Comparison of ENCODE assay signal across 9 mouse cellular contexts in genomic region chr2:33345475-33345874, GRCm38 (mm10). TPM values are rescaled to one million over a fixed set of nuclear protein-coding genes. Genes with fewer than 3 reads are reported as not detected.
DNase-seq lines count a peak whose midpoint lies in the region; ATAC-seq lines count a peak whose summit lies in the region.
"Had no signal": no experiment of that assay in that cellular context is flagged by ENCODE, and none has a peak within 500 bp of the region (broad histone marks: within the 10 kb centered on the region; RNA-seq: fewer than 3 reads in every experiment).

No protein-coding gene starts in this region.

- H3K9ac ChIP-seq in hindbrain, embryonic 12.5 days, result no peak overlapping the region
- H3K9ac ChIP-seq in hindbrain, embryonic 11.5 days (ENCODE audit: low read depth, low read length), result no peak overlapping the region
- H3K9ac ChIP-seq in limb, embryonic 13.5 days, result 0 out of 2 replicates have a peak overlapping the region, but pooled peaks have one; percentile 13
- H3K9ac ChIP-seq in liver, embryonic 12.5 days, result no peak overlapping the region

- H3K36me3 ChIP-seq in hindbrain, embryonic 12.5 days, result no peaks in the 10 kb centered on the region
- H3K36me3 ChIP-seq in hindbrain, embryonic 11.5 days (ENCODE audit: control insufficient read depth, insufficient read depth, low read length), result no peaks in the 10 kb centered on the region
- H3K36me3 ChIP-seq in limb, embryonic 13.5 days, result no peaks in the 10 kb centered on the region
- no peaks in the 10 kb centered on the region for H3K36me3 ChIP-seq in liver, embryonic 12.5 days

- no peak overlapping the region for H3K4me2 ChIP-seq in hindbrain, embryonic 12.5 days (replicated peaks)
- no peak overlapping the region for H3K4me2 ChIP-seq in hindbrain, embryonic 11.5 days (replicated peaks; ENCODE audit: low read depth, low read length)
- H3K4me2 ChIP-seq in limb, embryonic 13.5 days (replicated peaks), result no peak overlapping the region
- H3K4me2 ChIP-seq in liver, embryonic 12.5 days, result no peak overlapping the region

- no peak for DNase-seq in hindbrain, embryonic 11.5 days (ENCODE audit: low spot score)
- DNase-seq in retina, postnatal 1 day, result peak; percentile 21
- DNase-seq in retina, embryonic 14.5 days (ENCODE audit: low spot score), result no peak
- no peak for DNase-seq in urinary bladder, postnatal 36 days (ENCODE audit: low spot score in 2 of 2)
- DNase-seq: thymus, postnatal 25 days had no signal

- H3K9me3 ChIP-seq in hindbrain, embryonic 12.5 days (replicated peaks), result no peaks in the 10 kb centered on the region
- H3K9me3 ChIP-seq in hindbrain, embryonic 11.5 days (ENCODE audit: control insufficient read depth, low read length), result no peaks in the 10 kb centered on the region
- no peaks in the 10 kb centered on the region for H3K9me3 ChIP-seq in limb, embryonic 13.5 days
- no peaks in the 10 kb centered on the region for H3K9me3 ChIP-seq in liver, embryonic 12.5 days (replicated peaks)

- H3K27me3 ChIP-seq in hindbrain, embryonic 12.5 days, result no peaks in the 10 kb centered on the region
- no peaks in the 10 kb centered on the region for H3K27me3 ChIP-seq in hindbrain, embryonic 11.5 days (ENCODE audit: control insufficient read depth, insufficient read depth, low read length)
- H3K27me3 ChIP-seq in limb, embryonic 13.5 days, result no peaks in the 10 kb centered on the region
- no peaks in the 10 kb centered on the region for H3K27me3 ChIP-seq in liver, embryonic 12.5 days (replicated peaks)

- 57% methylated on average over 6 of the region's 6 CpGs for WGBS in hindbrain, embryonic 12.5 days
- 69% methylated on average over 6 of the region's 6 CpGs for WGBS in hindbrain, embryonic 11.5 days
- 55% methylated on average over 6 of the region's 6 CpGs for WGBS in limb, embryonic 13.5 days
- WGBS in liver, embryonic 12.5 days (ENCODE audit: insufficient replicate concordance), result 40% methylated on average over 6 of the region's 6 CpGs

- ATAC-seq in hindbrain, embryonic 12.5 days (ENCODE audit: low FRiP score), result no peak
- ATAC-seq in hindbrain, embryonic 11.5 days (ENCODE audit: low FRiP score), result no peak
- ATAC-seq in limb, embryonic 13.5 days (ENCODE audit: low FRiP score, low read depth), result no peak
- no peak for ATAC-seq in liver, embryonic 12.5 days
- ATAC-seq in erythroid progenitor cell, adult 5-6 weeks (replicated peaks; ENCODE audit: low FRiP score, poor library complexity, severe bottlenecking), result no peak

- no peak overlapping the region for H3K4me3 ChIP-seq in hindbrain, embryonic 12.5 days
- no peak overlapping the region for H3K4me3 ChIP-seq in hindbrain, embryonic 11.5 days (ENCODE audit: low read depth, low read length)
- H3K4me3 ChIP-seq in limb, embryonic 13.5 days, result no peak overlapping the region
- no peak overlapping the region for H3K4me3 ChIP-seq in liver, embryonic 12.5 days

- peak overlapping the region; percentile 24; the same call in 1 of the 2 replicates for H3K27ac ChIP-seq in hindbrain, embryonic 12.5 days
- H3K27ac ChIP-seq in hindbrain, embryonic 11.5 days (ENCODE audit: low read depth, low read length), result no peak overlapping the region
- H3K27ac ChIP-seq in limb, embryonic 13.5 days, result no peak overlapping the region
- no peak overlapping the region for H3K27ac ChIP-seq in liver, embryonic 12.5 days

- peaks cover 23% of the 10 kb centered on the region for H3K4me1 ChIP-seq in hindbrain, embryonic 12.5 days
- no peaks in the 10 kb centered on the region for H3K4me1 ChIP-seq in hindbrain, embryonic 11.5 days (replicated peaks; ENCODE audit: control insufficient read depth, insufficient read depth, low read length)
- H3K4me1 ChIP-seq in limb, embryonic 13.5 days, result peaks cover 20% of the 10 kb centered on the region
- H3K4me1 ChIP-seq in liver, embryonic 12.5 days, result no peaks in the 10 kb centered on the region

RNA-seq across cellular contexts. Expression of gene Ralgps1, which starts 25.8 kb away (rescaled TPM):
- polyA plus RNA-seq in hindbrain, embryonic 12.5 days (2016; fragmentation: Nextera tagmentation; extraction: Ambion mirVana), result 29.0 and 30.1 TPM in 2 replicates
- 19.0 and 20.6 TPM in 2 replicates for polyA plus RNA-seq in hindbrain, embryonic 11.5 days (2014; fragmentation: Nextera tagmentation; extraction: Ambion mirVana)
- 4.3 and 5.1 TPM in 2 replicates for polyA plus RNA-seq in limb, embryonic 13.5 days (2015; fragmentation: Nextera tagmentation; extraction: Ambion mirVana)
- 1.1 and 1.4 TPM in 2 replicates for polyA plus RNA-seq in liver, embryonic 12.5 days (2016; fragmentation: Nextera tagmentation; extraction: Ambion mirVana)
- total RNA-seq in erythroid progenitor cell, adult 5-6 weeks (2015; ENCODE audit: low replicate concordance), result 1.4 TPM in 1 of 2 replicates, not detected in the other
- total RNA-seq in erythroid progenitor cell, adult 5-6 weeks (2017; ENCODE audit: low replicate concordance), result not detected in 2 replicates
